Mouse (Mus musculus): ENCODE data around the gene Blcap. TPM values are rescaled to one million over a fixed set of nuclear protein-coding genes. Genes with fewer than 3 reads are reported as not detected.

Gene Blcap
- 18.6 and 19.9 TPM in 2 replicates for polyA plus RNA-seq (2012)

GRCm38 (mm10) chr2:157571224-157571832 is at the start of gene Blcap:
Gene Blcap, minus strand, starts transcription at chr2:157571274.
- no peak for TF ChIP-seq GATA1 (IDR thresholded peaks at IDR 0.05; ENCODE audit: low read length)

GRCm38 (mm10) chr2:157618393-157618792 is 47.3 kb upstream of the Blcap start:
- TF ChIP-seq GATA1 (IDR thresholded peaks at IDR 0.05; ENCODE audit: low read length), result no peak

- no peak for TF ChIP-seq GATA1 (IDR thresholded peaks at IDR 0.05; ENCODE audit: low read length)
Measured at GRCm38 (mm10) chr2:157613997-157614396, 42.9 kb upstream of the Blcap start.

GRCm38 (mm10) chr2:157611735-157612134 is 40.7 kb upstream of the Blcap start:
- no peak for TF ChIP-seq GATA1 (IDR thresholded peaks at IDR 0.05; ENCODE audit: low read length)

GRCm38 (mm10) chr2:157607542-157608236 is 36.6 kb upstream of the Blcap start:
- TF ChIP-seq GATA1 (IDR thresholded peaks at IDR 0.05; ENCODE audit: low read length), result no peak

- TF ChIP-seq GATA1 (IDR thresholded peaks at IDR 0.05; ENCODE audit: low read length), result no peak
Measured at GRCm38 (mm10) chr2:157605025-157605675, 34.1 kb upstream of the Blcap start.

- no peak for TF ChIP-seq GATA1 (IDR thresholded peaks at IDR 0.05; ENCODE audit: low read length)
Measured at GRCm38 (mm10) chr2:157601435-157601839, 30.4 kb upstream of the Blcap start.

GRCm38 (mm10) chr2:157596876-157597566 is 25.9 kb upstream of the Blcap start:
- TF ChIP-seq GATA1 (IDR thresholded peaks at IDR 0.05; ENCODE audit: low read length), result no peak

GRCm38 (mm10) chr2:157572786-157573185 is 1.7 kb upstream of the Blcap start:
- no peak for TF ChIP-seq GATA1 (IDR thresholded peaks at IDR 0.05; ENCODE audit: low read length)

- TF ChIP-seq GATA1 (IDR thresholded peaks at IDR 0.05; ENCODE audit: low read length), result no peak
Measured at GRCm38 (mm10) chr2:157569796-157570485, 1.1 kb downstream of the Blcap start.

GRCm38 (mm10) chr2:157568881-157569280 is 2.2 kb downstream of the Blcap start:
- no peak for TF ChIP-seq GATA1 (IDR thresholded peaks at IDR 0.05; ENCODE audit: low read length)

- TF ChIP-seq GATA1 (IDR thresholded peaks at IDR 0.05; ENCODE audit: low read length), result no peak
Measured at GRCm38 (mm10) chr2:157567235-157567961, 3.7 kb downstream of the Blcap start.

- TF ChIP-seq GATA1 (IDR thresholded peaks at IDR 0.05; ENCODE audit: low read length), result no peak
Measured at GRCm38 (mm10) chr2:157566260-157566952, 4.7 kb downstream of the Blcap start.

GRCm38 (mm10) chr2:157565898-157566259 is 5.2 kb downstream of the Blcap start:
- TF ChIP-seq GATA1 (IDR thresholded peaks at IDR 0.05; ENCODE audit: low read length), result no peak
